Mouse (Mus musculus) layer of hippocampus, postnatal 36 days (tissue): ENCODE results near the gene R3hdml. TPM values are rescaled to one million over a fixed set of nuclear protein-coding genes. Genes with fewer than 3 reads are reported as not detected.

Experiments used
- DNase-seq, 2 experiments: peaks; one replicate each; pipeline ENCODE4 v3.0.0; 2022
- total RNA-seq, 2 experiments: library from RNA; stranded (reverse); gene quantifications; 2 replicates each; pipeline ENCODE4 v1.2.3; 2021

The R3hdml gene
- total RNA-seq, 2 experiments from 2014 or later: not detected

- peak; percentile 94 for DNase-seq
Observed at GRCm38 (mm10) chr2:163472466-163472851, 19.7 kb upstream of the R3hdml start, which contains the start of gene Fitm2. Gene Fitm2 (minus strand): TSS chr2:163472629.

DNA sequence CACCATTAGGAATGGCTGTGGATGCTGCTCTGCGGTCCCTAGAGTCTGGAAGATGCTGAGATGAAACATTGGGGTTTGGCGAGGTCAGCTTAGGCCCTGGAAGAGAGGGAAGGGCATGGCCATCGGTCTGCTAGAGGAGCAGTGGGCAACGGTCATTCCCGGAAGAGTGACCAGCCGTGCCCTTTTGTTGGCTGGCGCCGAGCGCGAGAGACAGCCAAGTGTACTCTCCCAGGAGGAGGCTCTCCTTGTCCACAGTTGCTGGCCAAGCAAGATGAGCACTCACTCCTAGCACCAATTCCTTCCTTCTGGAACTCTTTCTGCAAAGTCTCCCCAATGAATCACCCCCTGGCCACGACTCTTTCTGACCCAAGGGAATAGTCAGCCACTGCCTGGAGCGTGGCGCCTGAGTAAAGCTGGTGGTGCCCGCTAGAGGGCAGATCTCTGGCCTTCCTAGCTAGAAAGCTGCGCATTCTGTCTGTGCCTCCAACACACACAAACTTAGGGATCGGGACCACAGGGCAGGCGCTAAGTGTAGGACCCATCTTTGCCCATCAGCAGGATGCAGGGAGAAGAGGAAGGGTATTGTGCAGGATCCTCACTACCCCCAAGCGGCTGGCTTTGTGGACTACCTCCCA is 11.8 kb upstream of the R3hdml start:
- DNase-seq: no peak

- DNase-seq: no peak
Observed at GRCm38 (mm10) chr2:163481539-163482029, 10.5 kb upstream of the R3hdml start.

- DNase-seq: no peak
Observed at GRCm38 (mm10) chr2:163487360-163487759, 4.8 kb upstream of the R3hdml start.

DNA sequence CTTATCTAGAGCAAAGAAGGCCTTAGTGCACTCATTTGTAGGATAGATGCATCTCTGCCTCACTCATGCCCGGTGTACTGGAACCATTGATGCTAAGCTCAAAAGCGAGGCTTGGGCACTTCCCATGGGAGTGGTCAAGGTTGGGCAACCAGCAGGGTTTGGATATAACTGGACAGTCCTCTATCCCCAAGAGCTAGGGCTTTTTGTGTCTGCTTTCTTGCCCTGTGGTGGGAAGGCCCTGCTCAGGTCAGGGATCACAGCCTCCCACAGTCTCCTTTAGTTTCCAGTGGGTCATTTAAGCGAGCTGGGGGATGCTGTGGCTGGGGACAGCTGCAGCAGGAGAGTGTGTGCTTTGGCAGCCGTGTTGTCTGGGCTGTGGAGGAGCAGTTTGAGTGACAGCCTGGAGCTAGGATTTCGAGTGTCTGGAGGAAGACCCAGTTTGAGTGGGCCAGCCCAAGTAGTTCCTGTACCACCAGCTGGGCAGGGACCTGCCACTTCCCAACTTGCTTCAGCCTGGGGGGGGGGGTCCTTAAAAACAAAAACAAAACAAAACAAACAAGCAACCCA is 2.3 kb upstream of the R3hdml start:
- DNase-seq: no peak

DNA sequence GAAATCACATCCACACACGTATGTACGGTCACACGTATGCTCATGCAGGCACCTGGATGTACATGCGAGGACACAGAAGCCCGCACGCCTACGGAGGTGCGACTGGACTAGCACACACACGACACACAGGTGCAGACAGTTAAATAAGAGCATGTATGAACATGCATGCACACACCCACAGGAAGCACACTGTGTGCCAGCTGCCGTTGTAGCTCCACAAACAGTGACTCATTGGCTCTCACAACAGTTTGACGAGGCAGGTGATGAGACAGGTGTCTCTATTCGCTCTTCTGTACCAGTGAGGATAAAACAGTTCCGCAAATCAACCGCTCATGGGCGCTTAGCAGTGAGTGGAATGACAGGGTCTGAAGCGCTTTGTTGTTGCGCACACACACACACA is 1.5 kb upstream of the R3hdml start:
- no peak for DNase-seq

GRCm38 (mm10) chr2:163491351-163491750 is 767 bp upstream of the R3hdml start:
- no peak for DNase-seq

DNA sequence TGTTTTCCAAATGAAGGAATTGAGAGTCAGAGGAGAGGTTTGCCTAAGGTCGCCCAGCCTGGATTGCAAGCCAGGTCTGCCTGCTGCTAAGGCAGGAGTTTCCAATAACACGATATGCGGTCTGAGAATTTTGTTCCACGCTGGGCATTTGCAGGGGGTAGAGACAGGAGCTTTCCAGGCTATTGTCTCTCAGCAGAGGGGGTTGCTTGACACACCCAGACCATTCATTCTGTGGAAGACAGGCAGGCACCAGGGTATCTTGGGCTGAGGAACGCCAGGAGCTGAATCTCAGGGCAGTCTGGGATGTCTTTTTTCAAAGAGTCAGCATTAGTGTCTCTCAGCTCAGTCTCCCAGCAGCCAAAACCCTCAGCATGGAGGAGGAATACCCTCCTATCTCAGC is 913 bp downstream of the R3hdml start:
- no peak for DNase-seq

- no peak for DNase-seq
Observed at GRCm38 (mm10) chr2:163493976-163494375, 1.9 kb downstream of the R3hdml start.

- no peak for DNase-seq
Observed at GRCm38 (mm10) chr2:163494456-163494855, 2.3 kb downstream of the R3hdml start.

- no peak for DNase-seq
Observed at GRCm38 (mm10) chr2:163502219-163502618, 10.1 kb downstream of the R3hdml start.

DNA sequence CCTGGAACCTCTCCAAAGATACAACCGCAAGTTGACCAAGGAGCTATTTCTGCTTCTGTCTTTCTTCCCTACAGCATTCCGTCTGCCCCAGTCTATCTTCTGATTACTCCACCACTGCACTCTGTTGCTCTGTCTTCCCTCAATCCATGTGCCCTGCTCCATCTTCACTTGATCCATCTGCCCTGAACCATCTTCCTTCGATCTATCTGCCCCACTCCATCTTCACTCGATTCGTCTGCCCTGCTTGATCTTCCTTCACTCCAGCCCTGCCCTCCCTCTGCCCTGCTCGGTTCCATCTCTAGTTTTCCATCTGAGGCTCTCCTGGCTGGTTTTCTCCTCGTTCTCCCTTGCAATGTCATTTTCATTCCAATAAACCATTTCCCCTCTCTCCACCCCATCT is 11.1 kb downstream of the R3hdml start:
- no peak for DNase-seq

DNA sequence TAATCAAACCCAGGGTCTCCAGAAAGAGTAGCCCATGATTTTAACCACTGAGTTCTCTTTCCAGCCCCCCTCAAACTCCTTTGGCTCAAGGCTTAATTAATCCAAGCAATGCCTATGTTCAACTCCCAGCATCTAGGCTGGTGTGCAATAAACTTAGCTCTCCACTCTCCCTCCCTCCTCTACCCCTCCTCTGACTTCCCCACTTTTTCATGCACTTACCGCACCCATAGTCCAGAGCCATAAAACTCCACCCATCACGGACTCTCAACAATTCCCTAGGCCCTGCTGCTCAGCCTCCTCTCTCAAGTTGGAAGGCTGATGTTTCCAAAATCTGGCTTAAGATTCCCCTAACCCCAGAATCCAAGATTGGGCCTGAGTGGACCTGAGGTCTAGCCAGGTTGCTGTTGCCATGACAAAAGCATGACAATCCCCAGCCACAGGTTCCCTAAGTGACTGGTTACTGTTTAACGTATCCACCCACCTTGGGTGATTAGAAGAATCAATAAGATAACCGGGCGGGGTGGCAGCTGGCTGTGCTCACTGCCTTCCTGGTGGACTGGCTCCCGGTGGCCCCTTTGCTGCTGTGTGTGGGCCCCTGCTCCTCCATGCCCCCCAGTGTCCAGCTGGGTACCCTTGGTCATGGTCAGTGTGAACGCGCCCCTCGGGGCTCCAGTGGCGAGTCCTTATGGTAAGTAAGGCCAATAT is 14.3 kb downstream of the R3hdml start, which contains the start of gene Hnf4a:
TSS of gene Hnf4a (plus strand) at position 509 of the 705 bp plus-strand sequence.
- DNase-seq: no peak

- DNase-seq: no peak
Observed at GRCm38 (mm10) chr2:163525761-163526243, 33.7 kb downstream of the R3hdml start.

DNA sequence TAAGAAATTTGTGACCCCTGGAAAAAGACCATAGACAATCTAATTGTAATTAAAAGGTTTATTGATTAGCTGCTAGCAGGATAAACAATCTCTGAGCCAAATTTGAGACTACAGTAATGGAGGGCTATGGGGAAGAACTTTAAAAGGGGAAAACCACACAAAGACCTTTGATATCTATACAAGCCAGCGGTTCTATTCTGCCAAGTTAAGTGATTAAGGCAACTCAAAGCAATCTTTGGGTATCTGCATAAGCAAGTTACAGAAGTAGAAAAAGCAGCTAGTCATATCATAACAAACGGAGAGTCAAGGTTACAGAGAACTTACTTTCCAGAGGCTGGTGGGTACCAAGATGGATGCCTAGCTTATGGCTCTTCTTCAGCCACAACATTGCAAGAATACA is 35.4 kb downstream of the R3hdml start:
- DNase-seq: no peak

DNA sequence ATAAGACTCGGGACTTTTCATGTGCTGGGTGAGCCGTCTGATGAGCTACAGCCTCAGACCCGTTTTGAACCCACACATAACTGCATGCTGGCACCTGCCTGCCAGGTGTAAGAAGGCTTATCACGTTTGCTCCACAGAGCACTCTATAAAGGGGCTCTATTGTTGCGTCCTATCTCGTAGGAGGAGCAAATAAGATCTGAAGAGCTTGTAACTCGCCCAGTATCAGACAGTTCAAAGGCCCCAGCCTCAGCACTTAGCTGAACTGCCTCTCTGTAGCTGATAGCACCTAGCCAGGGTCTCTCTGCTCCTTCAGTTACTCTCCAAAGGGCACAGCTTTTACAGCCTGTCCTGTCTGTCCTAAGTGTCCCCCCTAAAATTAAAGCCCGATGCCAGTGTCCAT is 38.3 kb downstream of the R3hdml start:
- DNase-seq: no peak

GRCm38 (mm10) chr2:163531917-163532316 is 39.8 kb downstream of the R3hdml start:
- peak; percentile 66 to 71 for DNase-seq

DNA sequence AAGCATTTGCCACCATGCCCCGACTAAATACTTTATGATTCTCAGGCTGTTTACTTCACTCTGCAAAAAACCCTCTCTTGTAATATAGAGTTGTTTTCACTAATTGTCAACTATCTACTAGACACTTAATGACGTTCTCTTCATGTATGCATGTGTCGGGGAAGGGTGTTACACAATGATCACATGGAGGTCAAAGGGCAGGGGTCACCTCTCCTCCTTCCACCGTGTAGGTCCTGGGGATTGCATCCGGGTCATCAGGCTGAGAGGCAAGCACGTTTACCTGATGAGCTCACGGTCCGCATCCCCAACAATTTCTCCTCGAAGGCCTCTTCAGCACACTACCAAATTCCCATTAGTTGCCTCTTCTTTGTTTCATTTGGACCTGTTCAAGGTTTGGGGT is 41.1 kb downstream of the R3hdml start:
- DNase-seq: no peak

- peak; percentile 81 to 83 for DNase-seq
Observed at GRCm38 (mm10) chr2:163534958-163535524, 42.9 kb downstream of the R3hdml start.

- DNase-seq: no peak
Observed at GRCm38 (mm10) chr2:163537443-163537842, 45.3 kb downstream of the R3hdml start.

DNA sequence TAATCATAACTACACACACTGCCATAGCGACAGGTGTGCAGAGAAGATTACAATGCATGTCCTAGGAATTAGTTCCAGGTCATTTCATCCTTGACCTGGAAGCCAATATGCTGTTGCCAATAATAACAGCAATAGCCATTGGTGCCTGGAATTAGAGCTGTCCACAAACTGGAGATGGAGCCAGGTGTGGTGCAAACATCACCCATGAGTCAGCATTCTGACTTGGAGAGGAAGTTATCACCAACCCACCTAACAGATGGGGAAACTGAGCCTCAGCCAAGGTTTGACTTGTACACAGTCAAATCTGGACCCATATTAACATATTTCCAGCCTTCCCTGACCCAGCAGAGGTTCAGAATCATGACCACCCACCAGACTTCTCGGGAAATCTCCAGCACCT is 46.3 kb downstream of the R3hdml start:
- DNase-seq: peak; percentile 10 to 17

GRCm38 (mm10) chr2:163539321-163540040 is 47.4 kb downstream of the R3hdml start:
- DNase-seq: no peak
